Mouse (Mus musculus) stomach, embryonic 14.5 days (tissue): ENCODE measurements around the gene Lrmda. TPM values are rescaled to one million over a fixed set of nuclear protein-coding genes. Genes with fewer than 3 reads are reported as not detected.

Source experiments
- ATAC-seq: fragments of 200-750 bp; cut with Nextera tagmentation; 2 replicates; pipeline ENCODE4 v1.8.0; 2017; ENCODE audit warnings: low read depth, moderate TSS enrichment; ENCODE audit not compliant: insufficient number of reproducible peaks, insufficient read depth, low FRiP score
- H3K27ac ChIP-seq: fragments of 300-500 bp; sonication (generic); 2 replicates; pipeline ENCODE4 v1.5.1; 2014; ENCODE audit warnings: mild to moderate bottlenecking, low read length, moderate library complexity, mixed read lengths
- H3K27me3 ChIP-seq: fragments of 300-500 bp; sonication (generic); 2 replicates; pipeline ENCODE4 v1.6.1; 2014; ENCODE audit warnings: low read length, control low read depth, mixed read lengths; ENCODE audit not compliant: control insufficient read depth, insufficient read depth
- H3K36me3 ChIP-seq: fragments of 300-500 bp; sonication (generic); 2 replicates; pipeline ENCODE4 v1.6.1; 2014; ENCODE audit warnings: mild to moderate bottlenecking, control low read depth, low read length, moderate library complexity, mixed read lengths; ENCODE audit not compliant: control insufficient read depth, insufficient read depth
- H3K4me1 ChIP-seq: fragments of 300-500 bp; sonication (generic); 2 replicates; pipeline ENCODE4 v1.6.1; 2014; ENCODE audit warnings: low read length, control low read depth, mixed read lengths; ENCODE audit not compliant: control insufficient read depth, insufficient read depth
- H3K4me2 ChIP-seq: fragments of 300-500 bp; sonication (generic); replicated peaks from 2 replicates; pipeline ENCODE4 v1.6.1; 2014; ENCODE audit warnings: low read depth, low read length, control low read depth
- H3K4me3 ChIP-seq: fragments of 300-500 bp; sonication (generic); 2 replicates; pipeline ENCODE4 v1.5.1; 2014; ENCODE audit warnings: low read depth, low read length, control low read depth
- H3K9ac ChIP-seq: fragments of 300-500 bp; sonication (generic); replicated peaks from 2 replicates; pipeline ENCODE4 v1.6.1; 2014; ENCODE audit warnings: low read depth, mild to moderate bottlenecking, control low read depth, low read length, moderate library complexity, mixed read lengths
- H3K9me3 ChIP-seq: fragments of 300-500 bp; sonication (generic); 2 replicates; pipeline ENCODE4 v1.6.1; 2016; ENCODE audit warnings: low read depth, low read length, control low read depth; ENCODE audit not compliant: control insufficient read depth
- WGBS: fragments of 180-500 bp; shearing (Covaris S2); extraction: QIAGEN DNeasy Blood & Tissue Kit; methylation state at CpG from one replicate; pipeline ENCODE4 v1.1.7; 2014; 5-methylcytosine and 5-hydroxymethylcytosine counted together
- polyA plus RNA-seq: library from polyadenylated mRNA; unstranded; fragments of >200 nt; fragmentation: Nextera tagmentation; extraction: Ambion mirVana; gene quantifications from 2 replicates; pipeline ENCODE4 v1.2.1, GENCODE M21; 2014

The Lrmda gene
- polyA plus RNA-seq, 1 experiment from 2014 or later = 0.46 TPM

DNA sequence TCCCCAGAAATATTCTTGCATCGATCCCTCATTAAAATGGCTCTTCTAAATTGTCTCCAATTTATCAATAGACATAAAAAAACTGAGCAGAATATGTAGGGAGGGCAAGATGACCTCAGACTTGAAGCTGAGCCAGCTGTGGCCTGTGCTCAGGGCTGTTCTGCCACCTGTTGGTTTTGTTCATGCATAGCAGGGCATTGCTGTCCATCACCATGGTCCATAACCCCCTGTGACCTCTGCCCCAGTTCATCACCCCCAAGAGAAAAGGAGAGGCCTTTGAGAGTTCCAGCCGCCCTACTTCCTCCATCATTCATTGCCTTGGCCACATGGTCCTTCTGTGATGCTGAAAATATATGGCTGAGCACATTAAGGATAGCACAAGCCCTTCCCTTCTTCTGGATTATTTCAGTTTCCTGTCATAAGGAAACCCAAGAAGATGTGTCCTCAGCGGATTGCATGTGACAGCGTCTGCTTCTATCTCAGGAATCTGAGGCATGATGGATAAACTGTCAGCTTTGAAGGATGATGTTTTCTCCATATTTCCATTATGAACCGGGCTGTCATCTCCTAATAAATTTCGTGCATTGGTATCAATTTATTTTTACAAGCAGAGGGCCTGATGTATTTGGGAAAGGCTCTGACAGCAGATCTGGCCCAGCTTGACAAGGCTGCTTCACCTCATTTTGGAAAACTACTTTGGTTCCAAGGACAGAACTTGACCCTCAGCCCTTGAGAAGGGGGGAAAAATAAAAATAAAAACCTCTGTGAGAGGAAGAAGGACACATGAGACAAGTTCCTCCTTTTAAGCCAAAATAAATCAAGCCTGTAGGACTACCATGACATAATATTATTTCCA, 798.1 kb downstream of the Lrmda start:
- no peak overlapping the region for H3K27ac ChIP-seq
- no peak overlapping the region for H3K4me3 ChIP-seq
- peaks cover 17% of the 10 kb centered on the region for H3K4me1 ChIP-seq
- H3K4me2 ChIP-seq = no peak overlapping the region
- no peak for ATAC-seq
- H3K27me3 ChIP-seq = no peaks in the 10 kb centered on the region
- H3K9me3 ChIP-seq = no peaks in the 10 kb centered on the region
- no peak overlapping the region for H3K9ac ChIP-seq
- 57% methylated on average over 6 of the region's 6 CpGs for whole genome bisulfite sequencing
- H3K36me3 ChIP-seq = no peaks in the 10 kb centered on the region

DNA sequence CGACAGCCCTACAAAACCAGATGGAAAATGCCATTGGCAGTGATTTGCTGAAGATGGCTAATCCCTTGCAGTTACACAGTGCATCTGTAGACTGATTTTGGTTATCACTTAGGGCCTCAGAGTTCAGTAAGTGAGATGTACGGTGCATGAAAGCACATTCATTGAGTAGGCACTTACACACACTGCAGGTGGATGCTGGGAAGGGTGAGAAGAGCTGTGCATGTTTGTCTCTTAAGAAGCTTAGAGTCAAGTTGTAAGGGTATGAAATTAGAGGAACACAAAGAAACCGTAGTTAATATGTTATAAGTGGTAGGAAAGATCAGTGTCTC, 798.7 kb downstream of the Lrmda start:
- Histone ChIP-seq H3K4me1 (peaks cover 13% of the 10 kb centered on the region), H3K9me3 (no peaks in the 10 kb centered on the region), H3K27me3 (no peaks in the 10 kb centered on the region), H3K9ac (no peak overlapping the region), H3K4me3 (no peak overlapping the region), H3K4me2 (no peak overlapping the region), H3K36me3 (no peaks in the 10 kb centered on the region), H3K27ac (no peak overlapping the region)
- WGBS = 60% methylated on average over 3 of the region's 3 CpGs
- ATAC-seq = no peak

DNA sequence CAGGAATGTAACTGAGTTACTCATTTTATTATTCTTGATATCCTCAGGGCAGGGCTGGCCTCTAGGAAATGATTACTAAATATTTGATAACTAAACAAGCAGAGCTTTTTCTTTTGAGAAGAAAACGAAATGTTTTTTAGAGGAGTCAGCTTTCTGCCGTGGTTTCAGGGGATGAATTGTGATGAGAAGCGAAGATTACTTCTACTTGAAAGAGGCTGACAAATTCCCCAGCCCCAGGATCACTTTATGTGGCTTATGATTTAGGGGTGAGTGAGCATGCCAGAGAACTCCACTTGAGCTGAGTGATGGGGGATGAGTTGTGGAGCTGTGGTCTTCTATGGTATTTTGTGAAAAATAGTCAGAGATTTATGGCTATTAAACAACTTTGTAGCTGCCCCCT, 803.4 kb downstream of the Lrmda start:
- H3K4me2 ChIP-seq = no peak overlapping the region
- H3K27ac ChIP-seq = no peak overlapping the region
- ATAC-seq = no peak
- no peaks in the 10 kb centered on the region for H3K9me3 ChIP-seq
- H3K4me1 ChIP-seq = no peaks in the 10 kb centered on the region
- H3K27me3 ChIP-seq = no peaks in the 10 kb centered on the region
- no peaks in the 10 kb centered on the region for H3K36me3 ChIP-seq
- no peak overlapping the region for H3K9ac ChIP-seq
- WGBS = 40% methylated on average over 3 of the region's 3 CpGs
- no peak overlapping the region for H3K4me3 ChIP-seq

DNA sequence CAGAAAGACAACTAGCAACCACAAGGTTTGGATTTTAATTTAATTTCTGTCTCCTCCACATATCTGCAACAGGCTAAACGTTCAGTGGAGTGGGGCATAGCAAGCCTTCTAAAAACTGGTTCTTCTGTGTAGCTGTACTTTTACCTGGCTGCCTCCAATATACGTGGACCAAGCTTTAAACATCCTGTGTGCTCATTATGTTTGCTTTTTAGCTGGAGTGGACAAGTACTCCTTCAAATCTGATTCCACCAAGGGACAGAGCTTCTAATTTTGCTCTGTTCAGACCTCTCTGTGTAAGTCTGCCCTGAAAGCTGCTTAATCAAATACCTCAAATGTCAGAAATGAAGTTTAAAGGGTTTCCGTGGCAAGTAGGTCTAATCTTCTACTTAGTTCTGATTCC, 807.3 kb downstream of the Lrmda start:
- ATAC-seq = no peak
- no peak overlapping the region for H3K9ac ChIP-seq
- no peak overlapping the region for H3K4me2 ChIP-seq
- 58% methylated on average over 3 of the region's 3 CpGs for WGBS
- no peak overlapping the region for H3K4me3 ChIP-seq
- no peaks in the 10 kb centered on the region for H3K36me3 ChIP-seq
- no peaks in the 10 kb centered on the region for H3K9me3 ChIP-seq
- no peaks in the 10 kb centered on the region for H3K27me3 ChIP-seq
- H3K27ac ChIP-seq = no peak overlapping the region
- no peaks in the 10 kb centered on the region for H3K4me1 ChIP-seq

DNA sequence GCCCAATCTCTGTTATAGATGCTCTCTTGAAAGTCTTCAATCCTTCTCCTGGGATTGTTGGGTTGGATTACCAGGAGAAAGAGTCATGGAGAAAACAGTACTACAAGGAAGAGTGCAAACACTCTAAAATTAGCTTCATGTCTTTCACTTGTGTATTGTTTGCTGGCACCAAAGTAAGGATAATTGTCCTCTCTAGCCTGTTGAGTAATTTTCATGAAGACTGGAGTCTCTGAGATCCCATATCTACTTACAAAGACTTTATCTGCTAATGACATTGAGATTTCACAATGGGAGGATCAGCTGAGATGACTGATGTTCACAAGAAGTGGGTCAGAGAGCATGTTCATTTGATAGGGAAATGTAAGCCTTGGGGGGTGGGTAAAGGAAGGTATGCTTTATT, 817.5 kb downstream of the Lrmda start:
- Histone ChIP-seq H3K27me3 (no peaks in the 10 kb centered on the region), H3K4me2 (no peak overlapping the region), H3K36me3 (no peaks in the 10 kb centered on the region), H3K4me3 (no peak overlapping the region), H3K9me3 (no peaks in the 10 kb centered on the region), H3K4me1 (no peaks in the 10 kb centered on the region), H3K27ac (no peak overlapping the region), H3K9ac (no peak overlapping the region)
- ATAC-seq = no peak

DNA sequence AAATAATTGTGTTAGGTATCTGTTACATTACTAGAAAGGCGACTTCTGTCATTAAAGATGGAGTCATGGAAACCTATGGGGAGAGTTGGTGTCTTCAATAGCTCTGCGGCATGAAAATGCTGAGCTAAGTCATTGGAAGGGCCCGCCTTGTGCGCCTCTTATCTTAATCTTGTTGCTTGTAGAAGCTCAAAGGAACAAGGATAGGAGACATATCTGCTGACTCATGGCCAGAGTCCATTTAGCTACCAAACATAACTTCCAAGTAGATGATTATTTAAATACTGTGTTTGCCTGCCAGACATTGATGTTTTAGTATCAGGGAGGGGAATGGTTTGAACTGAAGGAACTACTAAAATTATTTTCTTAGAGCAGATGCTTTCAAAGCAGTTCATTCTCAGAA, 821.6 kb downstream of the Lrmda start:
- no peak overlapping the region for H3K4me2 ChIP-seq
- H3K9ac ChIP-seq = no peak overlapping the region
- no peaks in the 10 kb centered on the region for H3K9me3 ChIP-seq
- H3K4me3 ChIP-seq = no peak overlapping the region
- H3K27me3 ChIP-seq = no peaks in the 10 kb centered on the region
- peaks cover 3% of the 10 kb centered on the region; the same call in 1 of the 2 replicates for H3K4me1 ChIP-seq
- 89% methylated on average over 4 of the region's 4 CpGs for WGBS
- no peaks in the 10 kb centered on the region for H3K36me3 ChIP-seq
- ATAC-seq = no peak
- no peak overlapping the region for H3K27ac ChIP-seq

DNA sequence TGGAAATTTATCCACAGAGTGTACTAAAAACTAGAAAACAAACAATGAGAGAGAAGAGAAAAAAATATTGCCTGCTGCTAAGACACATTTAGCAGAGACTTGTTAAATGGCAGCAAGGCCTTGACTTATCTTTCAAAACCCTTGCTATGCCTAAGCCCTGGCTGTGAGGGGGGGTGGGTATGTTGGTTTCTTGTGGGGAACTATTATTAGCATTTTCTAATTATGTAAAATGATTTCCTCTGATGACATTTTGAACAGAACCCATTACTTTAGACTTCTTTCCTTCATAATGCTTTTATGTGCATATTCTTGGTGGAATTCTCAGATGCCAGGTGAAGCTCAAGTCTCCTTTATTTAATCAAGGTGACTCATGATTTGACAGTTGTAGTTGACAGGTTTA, 824.5 kb downstream of the Lrmda start:
- Histone ChIP-seq H3K27me3 (no peaks in the 10 kb centered on the region), H3K4me1 (peaks cover 3% of the 10 kb centered on the region; the same call in 1 of the 2 replicates), H3K27ac (no peak overlapping the region), H3K4me3 (no peak overlapping the region), H3K4me2 (no peak overlapping the region), H3K9me3 (no peaks in the 10 kb centered on the region), H3K36me3 (no peaks in the 10 kb centered on the region), H3K9ac (no peak overlapping the region)
- no peak for ATAC-seq

DNA sequence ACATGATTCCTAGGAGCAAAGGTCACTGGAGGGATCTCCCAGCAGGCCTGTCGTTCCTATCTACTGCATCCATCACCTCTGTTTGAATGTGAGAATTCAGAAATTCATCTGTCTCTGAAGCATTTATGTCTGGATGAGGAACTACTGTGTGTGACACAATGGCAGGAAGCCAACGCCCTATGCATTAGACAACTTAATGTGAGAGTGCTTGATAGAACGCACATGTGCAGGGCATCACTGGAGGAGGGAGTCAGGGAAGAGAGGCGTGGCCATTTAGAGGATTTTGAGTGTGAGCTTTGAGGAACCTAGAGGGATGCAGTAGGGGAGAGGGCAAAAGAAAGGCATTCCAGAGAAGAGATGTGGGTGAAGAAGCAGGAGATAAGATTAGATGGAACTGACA, 825.9 kb downstream of the Lrmda start:
- ATAC-seq = no peak; the same call in 1 of the 2 replicates
- no peak overlapping the region for H3K9ac ChIP-seq
- peaks cover 3% of the 10 kb centered on the region; the same call in 1 of the 2 replicates for H3K4me1 ChIP-seq
- 40% methylated on average over 4 of the region's 4 CpGs for WGBS
- no peak overlapping the region for H3K4me3 ChIP-seq
- no peaks in the 10 kb centered on the region for H3K36me3 ChIP-seq
- H3K27ac ChIP-seq = no peak overlapping the region
- no peaks in the 10 kb centered on the region for H3K27me3 ChIP-seq
- no peak overlapping the region for H3K4me2 ChIP-seq
- no peaks in the 10 kb centered on the region for H3K9me3 ChIP-seq
